Mouse (Mus musculus) spleen, adult 2 months (tissue): ENCODE measurements around the gene E130114P18Rik.

Source experiments
- CTCF ChIP-seq: fragments of 200-500 bp; IDR thresholded peaks from 2 replicates; pipeline ENCODE4 v1.5.1; 2011; ENCODE audit warnings: mild to moderate bottlenecking, inconsistent platforms; ENCODE audit not compliant: insufficient read depth, insufficient read length, insufficient replicate concordance; ENCODE audit errors: extremely low read depth
- POLR2A ChIP-seq: fragments of 200-500 bp; IDR thresholded peaks from 2 replicates; pipeline ENCODE4 v1.6.1; 2011; ENCODE audit warnings: low read depth, low read length, inconsistent platforms

DNA sequence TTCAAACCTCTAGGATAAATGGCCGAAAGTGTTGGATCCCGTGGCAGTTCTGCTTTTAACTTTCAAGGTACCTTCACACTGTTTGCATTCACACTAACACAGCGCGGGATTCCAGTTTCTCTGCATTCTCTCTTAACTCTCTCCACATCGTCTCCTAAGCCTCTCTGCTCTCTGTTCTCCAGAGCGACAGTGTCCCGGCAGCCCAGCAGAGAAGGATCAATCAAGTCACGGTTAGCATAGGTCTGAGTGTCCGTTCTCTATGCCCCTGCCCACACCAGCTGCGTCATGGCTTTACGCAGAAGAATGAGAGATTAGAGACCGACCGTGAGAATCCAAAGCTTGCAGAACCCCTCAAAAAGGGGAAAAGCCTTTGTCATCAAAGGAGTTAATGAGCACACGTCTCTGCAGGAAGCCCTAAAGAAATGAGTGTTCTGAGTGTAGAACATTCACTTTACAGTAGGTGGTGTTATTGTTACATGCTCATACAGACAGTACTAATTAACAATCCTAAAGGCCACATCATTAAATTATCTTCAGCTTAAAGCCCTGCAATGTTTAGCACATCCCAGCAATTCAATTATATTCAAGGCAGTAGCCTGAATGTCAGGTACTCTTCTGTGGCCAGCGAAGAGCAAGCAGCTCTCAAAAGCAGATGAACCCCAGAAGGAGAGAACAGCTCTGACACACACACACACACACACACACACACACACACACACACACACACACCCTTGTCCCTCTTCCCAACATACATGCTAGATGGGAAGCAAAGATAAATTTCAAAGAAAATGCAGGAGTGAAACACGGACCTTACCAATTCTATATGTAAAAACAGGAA lies 101.9 kb downstream of the E130114P18Rik start:
- no peak for TF ChIP-seq CTCF
- no peak for TF ChIP-seq POLR2A
